Mouse (Mus musculus) ES-E14 (cell line): ENCODE results near the gene Fsd1l.

Experiments used
- HCFC1 ChIP-seq: IDR thresholded peaks from 2 replicates; pipeline ENCODE4 v1.6.1; 2012; ENCODE audit warnings: low read length, inconsistent platforms, borderline replicate concordance; ENCODE audit not compliant: insufficient read depth
- MAFK ChIP-seq: IDR thresholded peaks from 2 replicates; pipeline ENCODE4 v1.6.1; 2014; ENCODE audit warnings: mild to moderate bottlenecking, low read depth, low read length, inconsistent platforms; ENCODE audit not compliant: insufficient read depth
- ZNF384 ChIP-seq: IDR thresholded peaks from 2 replicates; pipeline ENCODE4 v1.6.1; 2012; ENCODE audit warnings: low read depth, low read length, inconsistent platforms

- no peak for TF ChIP-seq ZNF384
- TF ChIP-seq HCFC1 = no peak
- no peak for TF ChIP-seq MAFK
These were observed 7.6 kb upstream of the Fsd1l start for GRCm38 (mm10) chr4:53623711-53624110.
